Mouse (Mus musculus) liver, adult 2 months (tissue): ENCODE measurements around the gene Zfp119b.

Experiments
- CTCF ChIP-seq: fragments of 200-500 bp; IDR thresholded peaks from 2 replicates; pipeline ENCODE4 v1.5.1; 2011; ENCODE audit warnings: low read depth, low read length, control low read depth
- POLR2A ChIP-seq: fragments of 200-500 bp; IDR thresholded peaks from 2 replicates; pipeline ENCODE4 v1.6.1; 2011; ENCODE audit warnings: low read length, control low read depth; ENCODE audit not compliant: insufficient read depth; ENCODE audit errors: extremely low read depth

DNA sequence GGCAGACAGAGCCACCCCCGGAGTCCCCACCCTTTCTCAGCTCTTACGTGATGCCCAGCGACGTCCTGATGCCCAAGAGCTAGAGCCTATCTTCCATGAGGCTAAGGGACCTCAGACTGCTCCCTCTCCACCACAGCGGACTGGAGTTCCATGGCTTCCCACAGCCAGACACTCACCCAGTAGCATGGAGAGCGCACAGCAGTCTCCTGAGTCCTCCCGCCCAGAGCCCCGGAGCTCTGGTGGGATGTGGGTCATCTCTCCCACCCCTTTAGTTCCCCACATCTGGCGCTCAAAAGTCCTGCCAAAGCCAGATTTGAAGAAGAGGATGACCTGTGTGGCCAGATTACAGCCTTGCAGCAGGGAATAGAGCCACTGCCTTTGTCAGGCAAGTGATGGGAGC is 1.3 kb upstream of the Zfp119b start:
- no peak for TF ChIP-seq CTCF
- no peak for TF ChIP-seq POLR2A
